Mouse (Mus musculus) hindbrain, embryonic 11.5 days (tissue): ENCODE measurements at regions not wholly inside any gene's neighbourhood (a gene's known extent, or its start where the extent isn't known, plus 50 kb on each side); places are given as distances from the start of the nearest gene placed in this dataset.

Experiments used
- ATAC-seq: fragments of 200-750 bp; cut with Nextera tagmentation; 2 replicates; pipeline ENCODE4 v1.8.0; 2017; ENCODE audit warnings: mild to moderate bottlenecking, moderate TSS enrichment, moderate library complexity; ENCODE audit not compliant: low FRiP score
- DNase-seq: peaks from one replicate; pipeline ENCODE4 v3.0.0-alpha.2; 2015; ENCODE audit warnings: low spot score
- H3K27ac ChIP-seq: fragments of 300-500 bp; sonication (generic); 2 replicates; pipeline ENCODE4 v1.5.1; 2014; ENCODE audit warnings: mild to moderate bottlenecking, low read depth, low read length
- H3K27me3 ChIP-seq: fragments of 300-500 bp; sonication (generic); 2 replicates; pipeline ENCODE4 v1.6.1; 2014; ENCODE audit warnings: mild to moderate bottlenecking, low read length, moderate library complexity, mixed read lengths; ENCODE audit not compliant: control insufficient read depth, insufficient read depth
- H3K36me3 ChIP-seq: fragments of 300-500 bp; sonication (generic); 2 replicates; pipeline ENCODE4 v1.6.1; 2014; ENCODE audit warnings: mild to moderate bottlenecking, low read length, moderate library complexity, mixed read lengths; ENCODE audit not compliant: control insufficient read depth, insufficient read depth
- H3K4me1 ChIP-seq: fragments of 300-500 bp; sonication (generic); replicated peaks from 2 replicates; pipeline ENCODE4 v1.6.1; 2014; ENCODE audit warnings: low read length, mixed read lengths; ENCODE audit not compliant: control insufficient read depth, insufficient read depth
- H3K4me2 ChIP-seq: fragments of 300-500 bp; sonication (generic); replicated peaks from 2 replicates; pipeline ENCODE4 v1.6.1; 2014; ENCODE audit warnings: mild to moderate bottlenecking, low read depth, low read length
- H3K4me3 ChIP-seq: fragments of 300-500 bp; sonication (generic); 2 replicates; pipeline ENCODE4 v1.5.1; 2014; ENCODE audit warnings: low read depth, low read length
- H3K9ac ChIP-seq: fragments of 300-500 bp; sonication (generic); 2 replicates; pipeline ENCODE4 v1.6.1; 2014; ENCODE audit warnings: low read depth, low read length
- H3K9me3 ChIP-seq: fragments of 300-500 bp; sonication (generic); 2 replicates; pipeline ENCODE4 v1.6.1; 2016; ENCODE audit warnings: low read length; ENCODE audit not compliant: control insufficient read depth
- WGBS: fragments of 180-500 bp; shearing (Covaris S2); extraction: QIAGEN DNeasy Blood & Tissue Kit; methylation state at CpG from one replicate; pipeline ENCODE4 v1.1.7; 2014; 5-methylcytosine and 5-hydroxymethylcytosine counted together

- H3K9ac ChIP-seq = no peak overlapping the region
- no peaks in the 10 kb centered on the region for H3K36me3 ChIP-seq
- no peak overlapping the region for H3K4me2 ChIP-seq
- ATAC-seq (no peak), DNase-seq (no peak)
- WGBS = 86% methylated on average over 10 of the region's 10 CpGs
- H3K27ac ChIP-seq = no peak overlapping the region
- H3K9me3 ChIP-seq = no peaks in the 10 kb centered on the region
- no peaks in the 10 kb centered on the region for H3K4me1 ChIP-seq
- no peaks in the 10 kb centered on the region for H3K27me3 ChIP-seq
- no peak overlapping the region for H3K4me3 ChIP-seq
Observed at GRCm38 (mm10) chr5:103360360-103360759, 64.6 kb upstream of the Ptpn13 start.

GRCm38 (mm10) chr5:103357558-103357957, 67.4 kb upstream of the Ptpn13 start:
- no peak overlapping the region for H3K27ac ChIP-seq
- no peak for ATAC-seq

GRCm38 (mm10) chr5:103356500-103356899, 68.5 kb upstream of the Ptpn13 start:
- Histone ChIP-seq H3K9ac (no peak overlapping the region), H3K9me3 (no peaks in the 10 kb centered on the region), H3K4me1 (no peaks in the 10 kb centered on the region), H3K4me3 (no peak overlapping the region), H3K27me3 (no peaks in the 10 kb centered on the region), H3K36me3 (no peaks in the 10 kb centered on the region), H3K4me2 (no peak overlapping the region; the same call in 1 of the 2 replicates), H3K27ac (no peak overlapping the region)
- 59% methylated on average over 6 of the region's 6 CpGs for WGBS
- ATAC-seq (peak; percentile 76), DNase-seq (peak; percentile 40)

More at GRCm38 (mm10) chr5:103357558-103357957, 67.4 kb upstream of the Ptpn13 start:
- Histone ChIP-seq H3K4me1 (no peaks in the 10 kb centered on the region), H3K36me3 (no peaks in the 10 kb centered on the region), H3K4me2 (no peak overlapping the region), H3K9ac (no peak overlapping the region), H3K4me3 (no peak overlapping the region), H3K9me3 (no peaks in the 10 kb centered on the region), H3K27me3 (no peaks in the 10 kb centered on the region)
- WGBS = 62% methylated on average over 5 of the region's 5 CpGs
- no peak for DNase-seq

GRCm38 (mm10) chr5:103355372-103356300, 69.4 kb upstream of the Ptpn13 start:
- no peak overlapping the region; the same call in 1 of the 2 replicates for H3K27ac ChIP-seq
- 20% methylated on average over 21 of the region's 21 CpGs for WGBS
- no peak overlapping the region for H3K9ac ChIP-seq
- H3K4me3 ChIP-seq = no peak overlapping the region
- H3K9me3 ChIP-seq = no peaks in the 10 kb centered on the region
- ATAC-seq = peak; percentile 60
- peak; percentile 81 for DNase-seq
- H3K4me2 ChIP-seq = peak overlapping the region; percentile 8; the same call in 1 of the 2 replicates
- no peaks in the 10 kb centered on the region for H3K4me1 ChIP-seq
- no peaks in the 10 kb centered on the region for H3K27me3 ChIP-seq
- no peaks in the 10 kb centered on the region for H3K36me3 ChIP-seq

DNA sequence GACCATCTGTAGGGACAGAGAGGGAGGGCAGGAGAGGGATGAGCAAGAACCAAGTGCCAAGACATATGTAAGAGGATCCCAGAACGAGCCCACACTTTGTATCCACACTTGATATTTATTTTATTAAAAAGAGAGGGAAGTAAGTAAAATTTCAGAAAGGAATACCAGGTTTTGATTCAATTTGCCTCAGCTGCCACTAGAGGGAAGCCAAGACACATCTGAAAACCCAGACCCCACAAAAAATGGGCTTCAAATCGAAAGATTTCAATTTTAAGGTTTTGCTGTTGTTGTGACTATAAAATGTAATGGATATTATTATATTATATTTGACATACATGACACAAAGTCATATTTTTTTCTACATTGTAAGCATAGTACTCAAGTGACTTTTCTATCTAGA, 81.1 kb upstream of the Ptpn13 start:
- Histone ChIP-seq H3K27ac (no peak overlapping the region), H3K36me3 (no peaks in the 10 kb centered on the region)
- DNase-seq = peak; percentile 55

GRCm38 (mm10) chr5:103341456-103341855, 83.5 kb upstream of the Ptpn13 start:
- WGBS = 67% methylated on average over 3 of the region's 3 CpGs
- H3K4me1 ChIP-seq = 0 out of 2 replicates have a peak, but pooled peaks cover 2% of the 10 kb centered on the region
- ATAC-seq (no peak), DNase-seq (peak; percentile 11)
- no peaks in the 10 kb centered on the region for H3K36me3 ChIP-seq
- H3K4me3 ChIP-seq = no peak overlapping the region
- no peak overlapping the region for H3K4me2 ChIP-seq
- H3K9me3 ChIP-seq = no peaks in the 10 kb centered on the region
- peak overlapping the region; percentile 79; the same call in 1 of the 2 replicates for H3K27ac ChIP-seq
- H3K9ac ChIP-seq = no peak overlapping the region
- 0 out of 2 replicates have a peak, but pooled peaks cover 2% of the 10 kb centered on the region for H3K27me3 ChIP-seq

More for the DNA sequence above, 81.1 kb upstream of the Ptpn13 start:
- Histone ChIP-seq H3K4me3 (no peak overlapping the region), H3K9ac (no peak overlapping the region), H3K4me1 (no peaks in the 10 kb centered on the region), H3K4me2 (no peak overlapping the region), H3K9me3 (no peaks in the 10 kb centered on the region), H3K27me3 (no peaks in the 10 kb centered on the region)
- no peak for ATAC-seq
- 31% methylated on average over 2 of the region's 2 CpGs for whole genome bisulfite sequencing

DNA sequence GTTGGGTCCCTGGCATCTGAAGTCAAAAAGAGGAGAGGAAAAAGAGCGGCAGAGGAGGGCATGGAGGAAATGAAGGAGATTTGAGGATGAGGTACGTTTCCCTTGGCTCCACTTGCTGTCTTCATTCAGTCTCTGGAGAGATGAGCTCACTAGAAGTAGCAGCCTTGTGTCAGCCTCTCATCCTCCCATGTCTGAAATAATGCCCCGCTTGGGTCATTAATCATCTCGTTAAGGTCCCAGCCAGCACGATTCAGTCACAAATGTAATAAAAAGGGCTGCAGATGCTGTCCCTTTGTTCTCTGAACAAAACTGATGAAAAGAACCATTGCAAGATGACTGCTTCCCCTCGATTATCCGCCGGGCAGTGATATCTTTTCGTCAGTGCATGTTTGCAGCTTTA, 84.4 kb upstream of the Ptpn13 start:
- 27% methylated on average over 9 of the region's 9 CpGs for WGBS
- Histone ChIP-seq H3K36me3 (no peaks in the 10 kb centered on the region), H3K4me3 (no peak overlapping the region), H3K27me3 (0 out of 2 replicates have a peak, but pooled peaks cover 2% of the 10 kb centered on the region), H3K4me2 (no peak overlapping the region; the same call in 1 of the 2 replicates), H3K9me3 (no peaks in the 10 kb centered on the region), H3K9ac (no peak overlapping the region), H3K27ac (peak overlapping the region; percentile 79; the same call in 1 of the 2 replicates), H3K4me1 (0 out of 2 replicates have a peak, but pooled peaks cover 2% of the 10 kb centered on the region)
- ATAC-seq (no peak), DNase-seq (peak; percentile 40)

GRCm38 (mm10) chr5:103336689-103337490, 88.1 kb upstream of the Ptpn13 start:
- H3K4me3 ChIP-seq = no peak overlapping the region
- no peaks in the 10 kb centered on the region for H3K9me3 ChIP-seq
- peak overlapping the region; percentile 23; the same call in 1 of the 2 replicates for H3K4me2 ChIP-seq
- H3K27me3 ChIP-seq = peaks cover 2% of the 10 kb centered on the region; the same call in 1 of the 2 replicates
- no peak overlapping the region for H3K9ac ChIP-seq
- H3K27ac ChIP-seq = peak overlapping the region; percentile 37; the same call in 1 of the 2 replicates
- 6% methylated on average over 11 of the region's 11 CpGs for WGBS
- ATAC-seq = peak; percentile 84
- H3K36me3 ChIP-seq = no peaks in the 10 kb centered on the region
- H3K4me1 ChIP-seq = 0 out of 2 replicates have a peak, but pooled peaks cover 2% of the 10 kb centered on the region
- DNase-seq = peak; percentile 60
